Mouse (Mus musculus) lung, postnatal 4 days (tissue): Measurements from ENCODE around the gene Jak2.

Source experiments
- DNase-seq, 2 experiments: peaks; one replicate each; pipeline ENCODE4 v3.0.0; 2021

The Jak2 gene

DNA sequence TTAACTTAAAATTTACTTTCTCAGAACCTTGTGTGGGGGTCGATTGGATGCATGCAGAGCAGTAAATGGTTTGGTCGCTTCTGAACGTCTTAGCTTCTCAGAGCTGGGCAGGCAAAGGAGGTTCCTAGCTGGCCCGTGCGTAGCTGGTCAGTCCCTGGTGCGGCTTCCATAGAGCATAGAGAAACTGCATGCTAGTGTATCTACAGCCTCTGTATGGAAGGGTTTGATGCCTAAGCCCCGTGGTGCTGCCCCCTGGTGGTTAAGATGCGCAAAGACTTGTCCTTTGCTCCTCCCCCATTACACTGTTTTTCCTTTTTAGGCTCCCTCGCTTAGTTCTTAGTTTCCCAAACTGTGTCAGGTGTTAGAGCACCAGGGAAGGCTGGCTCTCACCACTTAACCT, 2.1 kb downstream of the Jak2 start:
- peak; percentile 83 to 90 for DNase-seq

DNA sequence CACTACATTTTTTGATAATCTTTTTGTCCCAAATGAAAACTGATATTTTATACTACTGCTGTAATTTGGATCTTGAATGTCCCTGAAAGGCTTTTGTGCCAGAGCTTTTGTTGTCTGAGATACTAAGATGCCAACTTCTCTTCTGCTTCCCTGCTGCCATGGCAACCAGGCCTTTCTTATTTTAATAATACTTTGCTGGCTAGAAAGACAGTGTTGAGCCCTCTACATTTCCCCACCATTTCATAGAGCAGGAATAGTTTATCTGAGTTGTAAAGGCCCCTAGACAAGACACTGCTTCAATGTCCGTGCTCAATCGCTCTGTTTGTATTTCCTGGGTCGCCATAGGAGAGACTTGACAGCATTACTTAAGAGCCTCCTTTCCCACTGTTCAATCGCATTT, 3.0 kb downstream of the Jak2 start:
- DNase-seq: no peak

DNA sequence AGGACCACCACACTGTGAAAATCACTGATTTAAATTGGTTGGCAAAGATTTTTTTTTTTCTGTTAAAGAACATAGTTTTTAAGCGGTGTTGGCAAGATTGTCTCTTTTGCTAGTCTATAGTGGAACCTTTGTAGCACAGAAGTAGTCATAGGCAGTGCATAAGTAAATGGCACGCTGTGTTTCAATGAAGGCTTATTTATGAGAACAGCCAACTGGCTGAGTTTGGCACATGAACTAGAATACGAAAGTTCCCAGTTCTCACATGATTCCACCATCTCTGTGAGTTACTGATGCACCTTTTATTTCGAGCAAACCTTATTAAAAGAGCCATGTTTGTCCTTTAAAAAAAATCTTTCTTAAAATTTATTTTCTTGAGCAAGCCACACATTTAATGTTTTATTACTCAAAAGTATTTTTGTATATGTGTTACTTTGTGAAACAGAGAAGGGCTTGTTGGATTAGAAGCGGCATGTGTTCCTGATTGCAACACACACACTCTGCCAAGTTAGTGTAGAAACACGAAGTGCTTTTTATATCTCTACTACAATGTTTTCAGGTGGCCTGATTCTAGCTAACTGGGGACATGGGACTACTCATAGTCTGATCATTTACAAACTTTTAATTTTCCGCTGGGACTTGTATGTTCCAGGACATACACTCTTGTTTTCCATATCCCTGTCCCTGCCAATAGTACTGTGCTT, 3.8 kb downstream of the Jak2 start:
- DNase-seq: no peak

GRCm38 (mm10) chr19:29261638-29262037, 10.0 kb downstream of the Jak2 start:
- DNase-seq: no peak

- DNase-seq: no peak
Observed at GRCm38 (mm10) chr19:29263492-29263891, 11.9 kb downstream of the Jak2 start.

DNA sequence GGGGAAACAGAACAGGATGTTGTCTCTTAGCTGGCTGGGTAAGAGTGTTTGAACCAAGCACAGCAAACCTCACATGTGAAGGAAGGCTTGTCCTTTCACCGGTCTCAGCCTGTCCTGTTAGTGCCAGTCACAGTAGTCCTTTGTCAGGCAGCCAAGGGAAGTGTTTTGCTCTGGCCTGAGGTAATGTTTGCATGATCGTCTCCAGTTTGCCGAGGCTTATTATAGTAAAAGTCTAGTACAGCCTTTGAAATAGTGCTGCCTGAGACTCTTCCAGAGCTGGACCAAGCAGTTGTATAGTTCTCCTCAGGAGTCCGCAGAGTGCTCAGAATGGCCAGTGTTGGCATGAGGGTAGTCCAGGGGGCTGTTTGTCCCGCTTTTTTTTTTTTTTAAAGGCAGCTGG, 13.9 kb downstream of the Jak2 start:
- DNase-seq: peak; percentile 38 to 42

GRCm38 (mm10) chr19:29267075-29267868, 15.6 kb downstream of the Jak2 start:
- DNase-seq: no peak

DNA sequence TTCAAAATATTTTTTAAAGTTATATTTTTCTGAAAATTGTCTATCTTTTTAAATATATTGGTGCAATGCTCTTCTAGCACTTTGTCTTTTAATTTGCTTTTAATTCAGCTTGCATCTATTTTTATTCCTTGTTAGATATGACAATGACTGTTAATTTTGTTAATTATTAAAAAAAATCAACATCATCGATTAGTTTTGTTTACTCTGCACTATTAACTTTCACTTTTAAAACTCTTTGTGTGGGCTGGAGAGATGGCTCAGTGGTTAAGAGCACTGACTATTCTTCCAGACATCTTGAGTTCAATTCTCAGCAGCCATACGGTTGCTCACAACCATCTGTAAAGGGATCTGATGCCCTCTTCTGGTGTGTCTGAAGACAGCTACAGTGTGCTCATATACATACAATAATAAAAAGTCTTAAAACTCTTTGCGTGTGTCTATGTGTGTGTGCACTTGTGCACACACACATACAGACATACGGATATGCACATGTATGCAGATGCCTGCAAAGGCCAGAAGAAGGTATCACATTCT, 17.2 kb downstream of the Jak2 start:
- DNase-seq: no peak

DNA sequence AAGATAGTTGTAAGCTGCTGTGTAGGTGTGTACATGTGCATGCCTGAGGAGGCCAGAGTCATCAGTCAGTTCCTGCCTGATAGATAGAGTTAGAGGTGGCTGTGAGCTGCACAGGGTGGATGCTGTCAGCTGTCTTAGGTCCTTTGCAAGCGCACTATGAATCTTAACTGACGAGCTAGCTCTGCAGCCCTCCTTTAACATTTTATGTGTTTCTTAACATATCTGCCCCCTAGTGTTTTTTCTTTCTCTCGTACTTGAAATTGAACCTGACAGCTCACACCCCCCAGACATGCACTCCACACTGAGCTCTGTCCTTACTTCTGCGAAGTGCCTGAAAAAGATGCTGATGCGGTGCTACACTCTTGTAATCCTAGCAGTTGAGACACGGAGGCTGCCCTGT, 18.6 kb downstream of the Jak2 start:
- DNase-seq: no peak

DNA sequence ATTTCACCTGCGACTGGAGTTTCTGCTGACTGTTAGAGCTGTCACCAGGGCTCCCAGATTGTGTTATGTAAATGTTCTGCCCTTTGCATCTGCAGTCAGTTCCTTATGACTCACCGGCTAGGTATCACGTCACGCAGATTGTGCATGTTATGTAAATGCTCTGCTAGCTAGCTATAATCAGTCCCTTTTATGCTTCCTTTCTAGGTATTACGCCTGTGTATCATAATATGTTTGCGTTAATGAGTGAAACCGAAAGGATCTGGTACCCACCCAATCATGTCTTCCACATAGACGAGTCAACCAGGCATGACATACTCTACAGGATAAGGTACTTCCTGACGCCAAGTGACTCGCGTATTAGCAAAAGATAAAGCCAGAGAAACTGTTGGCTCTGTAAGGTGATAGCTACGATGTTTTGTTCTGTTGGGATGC, 19.5 kb downstream of the Jak2 start:
- DNase-seq: no peak

DNA sequence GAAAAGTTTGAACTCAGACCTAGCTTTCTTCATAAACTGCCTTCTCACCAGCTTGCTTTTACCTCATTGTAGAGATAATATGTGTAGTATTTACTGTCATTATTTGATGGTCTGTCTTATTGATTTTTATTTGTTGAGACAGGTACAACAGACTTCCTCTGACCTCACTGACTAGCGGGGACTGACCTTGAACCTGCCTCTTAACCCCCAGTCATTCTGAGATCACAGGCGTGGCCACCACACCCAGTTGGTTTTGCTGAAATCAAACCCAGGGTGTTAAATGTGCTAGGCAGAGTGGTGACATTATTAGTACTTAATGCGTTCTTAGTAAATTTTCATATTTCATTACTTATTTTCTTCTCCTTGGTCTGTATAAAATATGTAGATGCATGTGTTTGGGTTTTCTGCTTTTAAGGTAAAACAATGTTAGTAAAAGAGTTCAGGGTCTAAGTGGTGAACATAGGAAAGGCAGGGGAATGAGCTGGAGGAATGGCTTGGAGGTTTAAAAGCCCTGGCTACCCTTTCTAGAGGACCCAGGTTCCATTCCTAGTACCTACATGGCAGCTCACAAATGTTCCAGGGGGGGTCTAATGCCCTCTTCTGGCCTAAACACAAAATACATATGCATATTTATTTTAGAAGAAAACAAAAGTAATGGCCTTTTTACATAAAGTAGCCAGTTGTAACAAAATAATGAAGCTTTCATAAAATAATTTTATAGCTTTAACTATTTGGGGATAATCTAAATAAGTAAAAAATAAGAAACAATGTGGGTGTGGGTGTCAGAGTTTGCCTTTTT, 20.6 kb downstream of the Jak2 start:
- no peak for DNase-seq

GRCm38 (mm10) chr19:29276414-29276813, 24.8 kb downstream of the Jak2 start:
- no peak for DNase-seq

DNA sequence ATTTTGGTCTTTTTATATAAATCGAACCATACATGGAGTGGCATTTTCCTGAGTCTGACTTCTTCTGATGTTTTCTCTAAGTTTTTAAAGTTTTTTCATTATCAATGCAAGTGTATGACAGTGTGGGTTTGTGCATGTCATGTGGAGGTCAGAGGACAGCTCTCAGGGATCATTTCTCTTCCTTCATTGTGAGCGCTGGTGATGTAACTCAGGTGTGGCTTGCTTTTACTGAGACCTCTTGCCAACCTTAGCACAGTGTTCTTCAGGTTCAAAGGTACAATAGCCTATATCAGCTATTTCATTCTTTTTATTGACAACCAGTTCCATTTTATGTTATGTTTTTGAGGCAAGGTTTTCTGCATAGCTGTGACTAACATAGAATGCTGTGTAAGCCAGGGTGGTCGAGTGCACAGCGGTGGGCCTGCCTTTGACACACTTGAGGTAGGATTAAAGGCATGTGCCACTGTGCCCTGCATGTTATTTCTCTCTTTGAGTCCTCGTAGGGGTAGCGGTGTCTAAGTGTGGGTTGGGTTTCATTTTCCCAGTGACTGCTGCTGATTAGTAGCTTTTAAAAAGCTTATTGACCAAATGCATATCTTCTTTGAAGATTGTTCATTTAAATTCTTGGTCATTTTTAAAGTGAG, 27.4 kb downstream of the Jak2 start:
- DNase-seq: no peak

DNA sequence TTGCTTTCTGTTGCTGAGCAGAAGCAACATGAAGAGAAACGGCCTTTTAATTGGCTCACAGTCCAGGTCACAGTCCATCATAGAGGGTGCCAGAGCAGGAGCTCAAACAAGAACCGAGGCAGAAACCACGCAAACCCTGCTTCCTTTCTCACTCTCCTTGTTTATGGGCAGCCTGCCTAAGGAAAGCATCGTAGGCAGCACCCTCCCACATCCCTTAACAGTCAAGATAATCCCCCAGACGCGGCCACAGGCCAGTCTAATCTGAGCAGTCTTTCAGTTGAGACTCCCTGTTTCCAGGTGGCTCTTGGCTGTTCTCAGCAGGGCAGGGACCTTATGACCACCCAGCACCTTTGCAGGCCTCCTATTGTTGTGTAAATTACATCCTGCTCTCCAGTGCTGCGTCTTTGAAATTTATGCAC, 33.8 kb downstream of the Jak2 start:
- DNase-seq: no peak

GRCm38 (mm10) chr19:29287863-29288262, 36.2 kb downstream of the Jak2 start:
- DNase-seq: no peak

- DNase-seq: no peak
Observed at GRCm38 (mm10) chr19:29291532-29291931, 39.9 kb downstream of the Jak2 start.

GRCm38 (mm10) chr19:29292546-29292945, 40.9 kb downstream of the Jak2 start:
- no peak for DNase-seq

- DNase-seq: no peak
Observed at GRCm38 (mm10) chr19:29294756-29295155, 43.1 kb downstream of the Jak2 start.

DNA sequence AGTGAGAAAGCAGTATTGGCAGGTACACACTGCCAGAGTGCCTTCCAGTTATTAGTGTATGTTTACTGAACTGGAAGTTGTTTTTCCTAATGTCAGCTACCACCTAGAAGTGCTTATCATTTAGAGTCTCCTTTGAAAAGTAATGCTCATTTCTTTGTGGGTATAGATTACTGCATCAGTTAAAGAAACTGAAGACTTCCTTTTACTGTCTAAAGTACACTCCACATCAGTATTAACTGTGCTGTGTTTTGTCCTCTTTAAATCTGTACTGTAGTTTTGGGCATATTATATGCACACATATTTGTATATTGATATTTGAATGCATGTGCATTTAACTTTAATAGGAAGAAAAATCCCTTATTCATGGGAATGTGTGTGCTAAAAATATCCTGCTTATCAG, 44.5 kb downstream of the Jak2 start:
- no peak for DNase-seq

- DNase-seq: no peak
Observed at GRCm38 (mm10) chr19:29297366-29297765, 45.7 kb downstream of the Jak2 start.

- DNase-seq: no peak
Observed at GRCm38 (mm10) chr19:29300919-29301318, 49.3 kb downstream of the Jak2 start.

GRCm38 (mm10) chr19:29302119-29302518, 50.5 kb downstream of the Jak2 start:
- DNase-seq: no peak

DNA sequence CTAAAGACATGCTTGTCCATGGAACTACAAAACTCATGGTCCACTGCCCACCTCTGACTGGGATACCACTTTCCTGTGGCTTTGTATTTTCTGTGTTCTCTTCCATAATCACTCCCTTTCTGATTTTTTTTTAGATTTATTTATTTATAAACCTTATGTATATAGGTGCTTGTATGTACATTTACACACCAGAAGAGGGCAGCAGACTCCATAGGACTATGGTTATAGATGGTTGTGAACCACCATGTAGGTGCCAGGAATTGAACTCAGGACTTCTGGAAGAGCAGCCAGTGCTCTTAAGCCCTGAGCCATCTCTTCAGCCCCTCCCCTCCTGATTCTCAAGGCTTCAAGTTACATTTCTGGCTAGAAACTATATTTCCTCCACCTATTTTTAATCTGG, 57.2 kb downstream of the Jak2 start:
- DNase-seq: no peak
